Mouse (Mus musculus): Measurements from ENCODE around the gene Bbs9.
"Not testable (repeated sequence)": the region's sequence is repeated elsewhere in the genome, so short reads cannot be mapped to it uniquely, and the experiment has no call there.

The Bbs9 gene

DNA sequence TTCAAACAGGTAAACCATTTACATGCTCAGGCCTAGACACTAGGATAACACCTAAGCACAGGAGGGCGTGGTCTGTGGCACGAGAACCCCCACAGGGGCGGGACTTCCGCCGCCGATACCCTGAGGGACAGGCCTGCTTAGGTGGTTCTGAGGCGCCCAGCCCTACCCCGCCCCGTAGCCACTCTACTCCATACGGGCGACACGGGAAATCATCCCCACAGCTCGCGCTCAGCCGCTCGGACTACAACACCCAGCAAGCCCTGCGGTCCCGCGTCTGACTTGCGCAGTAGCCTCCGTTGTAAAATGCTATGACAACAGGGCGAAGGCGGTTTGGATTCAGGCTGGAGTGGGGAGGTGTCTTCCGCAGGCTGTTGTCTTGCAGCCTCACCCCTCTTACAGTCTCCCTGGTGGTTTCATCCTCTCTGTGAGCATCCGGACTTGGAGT is at the start of gene Bbs9:
Gene Bbs9, plus strand, starts transcription at position 292 of the 445 bp plus-strand sequence.
- DNase-seq (ENCODE audit: low read depth, low spot score): peak; percentile 87

DNA sequence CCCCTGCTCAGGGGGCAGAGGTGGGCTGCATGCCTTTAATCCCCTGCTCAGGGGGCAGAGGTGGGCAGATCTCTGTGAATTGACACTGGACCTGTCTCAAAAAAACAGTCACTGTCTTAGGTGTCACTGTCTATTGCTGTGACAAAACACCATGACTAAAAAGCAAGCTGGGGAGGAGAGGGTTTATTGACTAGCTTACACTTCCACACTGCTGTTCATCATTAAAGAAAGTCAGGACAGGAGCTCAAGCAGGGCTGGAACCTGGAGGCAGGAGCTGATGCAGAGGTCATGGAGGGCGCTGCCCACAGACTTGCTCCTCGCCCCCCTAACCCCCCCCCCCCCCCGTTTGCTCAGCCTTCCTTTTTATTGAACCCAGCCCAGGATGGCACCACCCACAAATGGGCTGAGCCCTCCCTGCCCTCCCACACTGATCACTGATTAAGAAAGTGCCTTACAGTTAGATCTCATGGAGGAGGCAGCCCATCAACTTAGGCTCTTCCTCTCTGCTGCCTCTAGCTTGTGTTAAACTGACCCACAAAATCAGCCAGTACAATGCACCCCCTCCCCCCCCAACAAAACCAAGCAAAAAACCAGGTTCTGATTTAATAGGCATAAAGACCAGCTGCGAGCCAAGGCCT is 47.4 kb upstream of the Bbs9 start:
- no peak for DNase-seq (ENCODE audit: low read depth, low spot score)

DNA sequence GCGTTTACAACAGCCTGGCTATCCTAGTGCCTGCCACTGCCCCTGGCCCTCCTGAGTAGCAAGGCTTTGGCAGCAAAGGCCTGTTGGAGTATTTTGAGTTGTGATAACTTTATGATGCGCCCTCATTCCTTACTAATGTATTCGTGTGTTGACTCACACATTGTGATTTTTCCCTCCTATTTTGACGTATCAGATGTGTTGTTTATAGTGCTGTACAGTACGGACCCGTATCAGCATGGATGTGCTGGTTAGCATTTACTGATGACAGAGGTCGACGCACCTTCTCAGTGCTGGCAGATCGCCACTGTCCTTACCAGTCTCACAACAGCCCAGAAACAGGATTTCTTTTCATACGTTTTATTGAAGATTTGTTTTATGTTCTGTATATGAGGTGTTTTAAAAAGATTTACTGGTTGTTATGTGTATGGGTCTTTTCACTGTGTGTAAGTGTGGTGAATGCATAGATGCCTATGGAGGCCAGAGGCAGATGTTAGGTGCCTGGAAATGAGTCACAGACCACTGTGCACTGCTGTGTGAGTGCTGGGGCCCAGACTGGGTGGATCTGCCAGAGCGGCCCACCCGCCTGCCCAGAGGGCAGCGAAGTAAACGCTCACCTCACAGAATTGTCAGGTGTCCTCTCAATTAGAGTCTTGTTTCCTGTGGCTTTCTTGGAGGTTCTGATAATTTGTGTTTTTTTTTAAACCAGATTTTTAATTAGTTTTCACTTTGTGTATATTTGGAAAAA is 46.7 kb upstream of the Bbs9 start:
- DNase-seq (ENCODE audit: low read depth, low spot score): no peak

DNA sequence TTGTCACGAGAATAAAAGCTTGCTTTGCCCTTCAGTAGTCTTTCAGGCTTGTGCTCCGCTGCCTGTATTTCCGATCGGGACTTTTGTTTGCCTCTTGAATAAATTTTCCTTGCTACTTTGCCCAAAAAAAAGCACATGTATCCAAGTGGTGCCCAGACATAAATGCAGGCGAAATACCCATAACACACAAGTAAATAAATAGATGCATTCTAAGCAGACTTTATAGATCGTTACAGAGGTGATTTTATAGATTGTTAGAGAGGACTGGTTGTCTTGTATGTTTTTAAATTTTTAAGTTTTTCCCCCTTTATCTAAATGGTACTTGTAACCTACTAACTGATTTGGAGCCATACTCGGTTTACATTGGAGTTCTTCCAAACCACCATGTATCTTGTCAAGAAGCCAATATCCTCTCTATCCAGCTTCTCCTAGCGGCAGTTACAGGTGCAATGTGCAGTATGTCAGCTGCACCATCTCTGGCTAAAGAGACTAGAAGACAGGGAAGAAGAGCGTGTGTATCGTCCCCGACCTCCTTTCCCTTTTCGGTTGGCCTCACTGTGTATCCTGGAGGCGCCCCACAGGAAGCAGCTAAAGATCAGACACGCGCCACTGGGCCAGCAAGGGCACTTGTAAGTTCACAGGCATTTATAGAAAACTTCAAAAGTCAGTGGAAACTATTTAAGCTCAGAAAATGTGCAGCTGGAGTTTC is 45.8 kb upstream of the Bbs9 start:
- no peak for DNase-seq (ENCODE audit: low read depth, low spot score)

DNA sequence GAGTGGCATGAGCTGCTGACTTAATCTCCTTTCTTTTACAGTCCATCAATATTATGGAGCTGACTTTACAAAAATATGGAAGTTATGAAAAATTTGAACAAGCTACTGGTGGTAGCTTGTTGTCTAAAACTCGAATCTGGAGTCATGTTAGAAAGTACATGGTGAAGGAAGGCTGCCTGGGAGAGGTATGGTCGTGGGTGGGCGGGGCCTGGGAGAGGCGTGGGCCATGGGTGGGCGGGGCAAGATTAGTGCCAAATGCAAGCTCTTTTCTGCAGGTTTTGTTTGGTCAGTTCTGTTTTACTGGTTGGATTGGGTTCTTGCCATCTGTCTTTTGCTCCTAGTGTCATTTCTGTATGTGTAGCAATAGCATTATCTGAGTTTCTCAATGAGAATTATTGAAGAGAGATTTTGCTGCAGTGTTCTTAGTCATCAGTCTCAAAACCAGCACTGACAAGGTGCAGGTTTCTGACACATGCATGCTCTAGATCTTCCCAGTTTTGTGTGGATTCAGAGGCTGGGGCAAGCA is 45.1 kb upstream of the Bbs9 start:
- no peak for DNase-seq (ENCODE audit: low read depth, low spot score)

DNA sequence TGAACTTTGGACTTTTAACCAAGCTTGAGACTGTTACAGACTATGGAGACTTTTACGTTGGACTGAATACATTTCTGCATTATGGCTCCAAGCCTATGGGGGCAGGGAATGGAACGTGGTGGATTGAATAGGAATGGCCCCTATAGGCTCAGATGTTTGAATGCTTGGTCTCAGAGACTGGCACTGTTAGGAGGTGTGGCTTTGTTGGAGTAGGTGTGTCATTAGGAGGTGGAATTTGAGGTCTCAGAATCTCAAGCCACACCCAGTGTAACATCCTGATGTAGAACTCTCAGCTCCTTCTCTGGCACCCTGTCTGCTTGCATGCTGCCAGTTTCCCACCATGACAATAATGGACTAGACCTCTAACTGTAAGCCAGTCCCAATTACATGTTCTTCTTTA is 42.3 kb upstream of the Bbs9 start:
- DNase-seq (ENCODE audit: low read depth, low spot score): no peak

DNA sequence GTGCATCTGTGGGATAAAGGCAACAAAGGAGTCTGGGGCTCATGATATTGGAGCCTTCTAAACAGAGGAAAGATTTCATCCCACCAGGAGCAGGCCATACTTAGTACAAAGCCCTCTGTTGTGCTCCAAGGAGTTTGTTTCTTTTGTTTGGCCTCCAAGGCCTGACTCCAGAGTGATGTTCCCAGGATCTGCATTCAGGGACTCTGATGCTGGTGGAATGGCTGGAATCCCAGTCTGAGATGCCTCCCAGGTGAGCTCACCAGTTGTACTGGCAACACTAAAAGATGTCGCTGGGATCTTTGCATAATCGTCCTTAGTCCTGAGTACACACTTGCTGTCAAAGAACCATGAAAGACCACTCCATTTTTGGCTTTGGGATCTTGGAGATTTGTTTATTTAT is 41.4 kb upstream of the Bbs9 start:
- DNase-seq (ENCODE audit: low read depth, low spot score): no peak

DNA sequence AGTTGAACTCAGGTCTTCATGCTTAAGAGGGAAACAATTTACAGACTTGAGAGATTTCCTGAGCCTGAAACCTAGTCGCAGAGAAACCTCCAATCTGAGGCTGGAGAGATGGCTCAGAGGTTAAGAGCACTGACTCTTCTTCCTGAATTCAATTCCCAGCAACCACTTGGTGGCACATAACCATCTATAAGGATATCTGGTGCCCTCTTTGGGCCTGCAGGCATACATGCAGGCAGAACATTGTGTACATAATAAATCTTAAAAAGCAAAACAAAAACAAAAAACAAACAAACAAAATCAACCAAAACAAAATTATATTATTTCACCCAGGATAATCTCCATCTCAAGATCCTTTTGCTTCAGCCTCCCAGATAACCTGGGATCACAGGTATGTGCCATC is 36.7 kb upstream of the Bbs9 start:
- no peak for DNase-seq (ENCODE audit: low read depth, low spot score)

DNA sequence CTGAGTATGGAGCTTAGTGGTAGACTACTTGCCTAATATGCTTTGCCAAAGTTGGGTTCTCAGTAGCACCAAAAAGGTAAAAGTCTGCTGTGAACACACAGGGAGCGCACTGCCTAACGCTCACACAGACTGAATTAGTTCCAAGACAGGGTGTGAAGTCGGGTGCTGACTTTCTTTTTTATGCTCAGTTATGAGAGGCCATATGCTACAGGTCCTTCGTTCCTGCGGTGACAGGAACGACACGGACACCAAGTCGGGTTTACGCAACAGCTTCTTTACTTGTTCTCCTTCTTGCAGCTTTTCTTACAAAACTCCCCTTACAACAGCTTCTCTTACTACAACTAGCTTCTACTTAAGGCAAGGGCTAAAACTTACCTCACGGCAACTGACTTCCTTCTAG is 32.4 kb upstream of the Bbs9 start:
- DNase-seq (ENCODE audit: low read depth, low spot score): no peak

DNA sequence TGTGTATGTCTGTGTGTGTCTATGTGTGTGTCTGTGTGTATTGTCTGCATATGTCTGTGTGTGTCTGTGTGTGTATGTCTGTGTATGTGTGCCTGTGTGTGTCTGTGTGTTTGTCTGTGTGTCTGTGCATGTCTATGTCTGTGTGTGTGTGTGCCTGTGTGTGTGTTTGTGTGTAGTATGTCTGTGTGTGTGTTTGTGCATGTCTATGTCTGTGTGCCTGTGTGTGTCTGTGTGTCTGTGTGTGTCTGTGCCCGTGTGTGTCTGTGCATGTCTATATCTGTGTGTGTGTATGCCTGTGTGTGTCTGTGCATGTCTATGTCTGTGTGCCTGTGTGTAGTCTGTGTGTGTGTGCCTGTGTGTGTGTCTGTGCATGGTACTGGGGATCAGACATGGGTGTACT is 30.4 kb upstream of the Bbs9 start:
- DNase-seq (ENCODE audit: low read depth, low spot score): no peak

DNA sequence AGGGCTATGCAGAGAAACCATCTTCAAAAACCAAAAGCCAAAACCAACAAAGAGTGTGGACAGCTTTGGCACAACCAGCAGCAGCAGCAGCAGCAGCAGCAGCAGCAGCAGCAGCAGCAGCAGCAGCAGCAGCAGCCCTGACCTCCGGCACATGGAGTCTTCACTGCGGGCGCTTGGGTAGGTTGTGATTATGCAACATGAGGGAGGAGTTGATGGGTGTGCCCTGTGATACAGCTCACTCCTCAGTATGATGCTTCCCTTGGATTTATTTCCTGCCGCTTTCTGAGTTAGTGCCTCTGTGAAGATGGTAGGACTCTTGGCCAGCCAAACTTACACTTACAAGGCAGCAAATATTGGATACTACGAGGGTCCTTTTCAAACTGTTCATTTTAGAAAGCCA is 28.3 kb upstream of the Bbs9 start:
- DNase-seq (ENCODE audit: low read depth, low spot score): no peak

DNA sequence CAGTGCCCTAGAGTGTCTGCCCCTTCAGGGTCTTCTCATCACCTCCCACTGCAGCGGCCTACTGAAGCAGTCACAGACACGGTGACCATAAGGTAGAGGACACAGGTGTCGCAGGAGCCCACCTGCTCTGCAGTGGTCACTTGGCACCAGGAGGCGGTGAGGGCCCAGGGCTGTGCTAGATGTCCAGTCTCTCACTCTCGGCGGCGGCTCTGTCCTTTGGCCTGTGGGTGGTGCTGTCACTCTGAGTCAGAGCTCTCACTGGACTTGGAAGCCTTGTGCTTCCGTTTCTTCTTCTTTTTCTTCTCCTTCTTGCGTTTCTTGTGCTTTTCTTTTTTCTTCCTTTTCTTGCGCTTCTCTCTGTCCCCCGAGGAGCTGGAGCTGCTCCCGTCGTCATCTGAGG is 27.1 kb upstream of the Bbs9 start:
- no peak for DNase-seq (ENCODE audit: low read depth, low spot score)

DNA sequence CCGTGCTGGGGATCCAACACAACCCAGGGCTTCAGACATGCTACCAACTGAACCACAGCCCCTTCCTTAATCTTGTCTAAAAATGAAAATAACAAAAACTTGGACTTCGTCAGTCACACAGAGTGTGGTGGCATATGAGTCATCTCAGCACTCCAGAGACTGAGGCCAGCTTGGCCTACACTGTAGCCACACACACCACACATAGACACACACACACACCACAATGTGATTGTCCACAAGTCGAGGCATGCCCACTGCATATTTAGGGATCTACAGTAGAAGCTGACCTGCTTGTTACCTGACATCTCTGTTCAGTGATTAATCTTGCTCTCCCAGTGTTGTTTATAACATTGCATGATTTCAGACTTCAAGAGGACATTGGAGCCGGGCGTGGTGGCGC is 26.3 kb upstream of the Bbs9 start:
- DNase-seq (ENCODE audit: low read depth, low spot score): no peak

DNA sequence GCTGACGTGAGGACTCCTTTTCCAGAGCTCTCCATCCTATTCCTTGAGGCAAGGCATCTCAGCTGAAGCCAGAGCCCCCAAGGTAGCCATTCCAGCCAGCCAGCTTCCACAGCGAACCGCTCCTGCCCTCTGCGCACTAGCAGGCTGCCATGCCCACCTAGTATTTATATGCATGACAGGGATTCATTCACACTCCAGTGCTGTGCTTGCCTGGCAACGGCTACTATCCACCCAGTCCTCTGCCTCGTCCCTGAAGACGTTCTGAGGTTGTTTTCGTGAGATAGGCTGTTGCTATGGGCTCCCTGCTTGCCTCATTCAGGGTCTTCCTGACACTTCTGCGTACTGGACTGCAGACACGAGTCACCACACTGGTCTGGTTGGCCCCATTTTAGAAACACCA is 22.8 kb upstream of the Bbs9 start:
- DNase-seq (ENCODE audit: low read depth, low spot score): no peak

DNA sequence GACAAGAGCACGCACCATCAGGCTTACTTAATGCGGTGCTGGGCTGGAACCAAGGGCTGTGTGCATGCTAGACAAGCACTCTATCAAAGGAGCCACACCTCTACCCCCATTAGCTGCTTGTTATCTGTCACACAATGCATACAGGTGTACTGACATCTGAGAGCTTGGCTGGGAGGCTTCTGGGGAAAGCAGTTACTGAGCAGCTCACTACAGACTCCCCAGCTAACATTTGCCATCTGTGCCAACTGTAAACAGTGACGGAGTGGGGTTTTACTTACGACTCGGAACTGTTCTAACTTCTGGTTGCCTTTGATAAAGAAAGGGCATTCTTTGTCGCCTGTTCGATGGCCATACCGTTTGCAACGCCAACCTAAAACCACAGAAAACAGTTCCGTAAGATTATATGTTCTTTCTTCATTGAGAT is 22.0 kb upstream of the Bbs9 start:
- DNase-seq (ENCODE audit: low read depth, low spot score): no peak

DNA sequence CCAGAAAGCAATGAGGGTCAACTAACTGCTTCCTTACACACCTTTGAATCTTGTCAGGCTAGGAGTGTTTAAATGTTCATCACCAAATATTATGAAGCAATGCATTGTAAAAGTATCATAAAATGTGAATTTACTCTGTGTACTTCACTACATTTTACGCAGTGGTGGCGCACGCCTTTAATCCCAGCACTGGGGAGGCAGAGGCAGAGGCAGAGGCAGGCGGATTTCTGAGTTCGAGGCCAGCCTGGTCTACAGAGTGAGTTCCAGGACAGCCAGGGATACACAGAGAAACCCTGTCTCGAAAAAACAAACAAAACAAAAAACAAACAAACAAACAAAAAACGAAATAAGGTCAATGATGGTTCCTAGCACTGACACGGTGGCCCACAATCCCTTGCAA is 21.5 kb upstream of the Bbs9 start, which contains the start of gene Gm17545:
Gene Gm17545, plus strand, starts transcription at position 301 of the 400 bp plus-strand sequence.
- DNase-seq (ENCODE audit: low read depth, low spot score): not testable (repeated sequence)

DNA sequence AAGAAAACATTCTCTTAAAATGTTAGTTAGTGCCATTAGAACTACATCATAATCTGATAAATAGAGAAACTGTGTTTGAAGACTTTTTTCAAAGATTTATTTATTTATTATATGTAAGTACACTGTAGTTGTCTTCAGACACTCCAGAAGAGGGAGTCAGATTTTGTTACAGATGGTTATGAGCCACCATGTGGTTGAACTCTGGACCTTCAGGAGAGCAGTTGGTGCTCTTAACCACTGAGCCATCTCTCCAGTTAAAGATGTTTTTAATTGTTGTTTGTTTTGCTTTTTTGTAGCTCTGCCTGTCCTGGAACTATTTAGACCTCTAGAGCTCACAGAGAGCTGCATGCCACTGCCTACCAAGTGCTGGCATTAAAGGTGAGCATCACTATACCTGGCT is 20.5 kb upstream of the Bbs9 start:
- no peak for DNase-seq (ENCODE audit: low read depth, low spot score)

DNA sequence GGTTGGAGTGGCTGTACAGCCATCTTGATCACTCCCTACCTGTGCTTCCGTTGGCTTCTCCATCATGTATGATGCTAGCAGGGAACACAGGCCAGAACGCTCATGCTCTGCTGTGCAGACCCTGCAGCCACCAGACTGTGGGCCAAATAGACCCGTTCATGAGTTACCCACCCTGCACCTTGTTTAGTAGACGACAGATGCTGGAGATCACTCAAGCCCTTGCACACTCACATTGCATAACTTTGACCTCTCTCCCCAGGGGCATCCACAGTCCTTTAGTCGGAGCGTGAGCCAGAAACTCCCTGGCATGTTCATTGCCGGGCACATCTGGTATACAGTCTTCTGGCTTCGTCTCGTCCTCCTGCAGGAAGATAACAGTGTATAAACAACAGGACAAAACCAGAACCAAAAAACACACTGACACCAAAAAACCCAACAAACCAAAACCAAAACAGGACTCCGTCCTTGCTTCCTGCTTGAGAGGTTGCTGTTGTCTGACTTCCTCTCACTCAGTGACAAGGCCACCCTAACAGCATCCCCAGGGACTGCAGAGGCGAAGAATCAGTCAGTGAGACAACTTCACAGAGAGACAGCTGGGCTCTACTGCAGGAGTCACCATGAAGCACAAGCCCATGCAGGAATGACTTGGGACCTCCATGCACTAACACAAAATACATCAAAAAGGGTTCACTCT is 18.2 kb upstream of the Bbs9 start:
- no peak for DNase-seq (ENCODE audit: low read depth, low spot score)

DNA sequence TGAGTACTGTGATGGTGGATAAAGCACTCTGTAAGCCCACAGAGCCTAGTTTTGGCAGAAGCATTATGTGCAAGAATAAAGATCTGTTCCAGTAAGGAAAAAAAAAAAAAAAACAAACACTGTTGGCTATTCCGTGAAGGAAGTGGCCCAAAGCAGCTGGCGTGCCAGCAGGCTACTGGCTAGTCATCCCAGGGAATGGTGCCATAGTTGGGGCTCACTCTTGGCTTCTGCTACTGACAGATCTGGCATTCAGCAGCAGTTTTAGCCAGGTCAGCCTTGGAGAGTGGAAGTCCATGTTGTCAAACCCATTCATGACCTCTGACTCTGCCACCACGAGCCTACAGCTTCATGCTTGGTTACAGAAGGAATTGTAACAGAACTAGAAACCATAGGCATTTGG is 13.6 kb upstream of the Bbs9 start:
- DNase-seq (ENCODE audit: low read depth, low spot score): no peak

DNA sequence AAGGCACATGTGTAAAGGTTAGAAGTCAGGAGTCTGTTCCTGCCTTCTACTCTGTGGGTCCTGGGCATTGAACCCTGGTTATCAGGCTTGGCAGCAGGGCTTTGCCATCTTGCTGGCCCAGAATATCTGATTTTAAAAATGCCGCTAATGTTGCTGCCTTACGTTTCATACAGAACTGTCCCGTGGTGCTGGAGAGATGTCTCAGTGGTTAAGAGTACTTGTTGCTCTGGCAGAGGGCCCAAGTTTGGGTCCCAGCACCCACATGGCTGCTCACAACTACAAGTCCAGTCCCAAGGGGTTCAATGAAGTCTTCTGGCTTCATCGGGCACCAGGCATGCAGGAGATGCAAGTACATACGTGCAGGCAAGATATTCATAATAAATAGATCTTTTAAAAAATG is 9.3 kb upstream of the Bbs9 start:
- no peak for DNase-seq (ENCODE audit: low read depth, low spot score)

DNA sequence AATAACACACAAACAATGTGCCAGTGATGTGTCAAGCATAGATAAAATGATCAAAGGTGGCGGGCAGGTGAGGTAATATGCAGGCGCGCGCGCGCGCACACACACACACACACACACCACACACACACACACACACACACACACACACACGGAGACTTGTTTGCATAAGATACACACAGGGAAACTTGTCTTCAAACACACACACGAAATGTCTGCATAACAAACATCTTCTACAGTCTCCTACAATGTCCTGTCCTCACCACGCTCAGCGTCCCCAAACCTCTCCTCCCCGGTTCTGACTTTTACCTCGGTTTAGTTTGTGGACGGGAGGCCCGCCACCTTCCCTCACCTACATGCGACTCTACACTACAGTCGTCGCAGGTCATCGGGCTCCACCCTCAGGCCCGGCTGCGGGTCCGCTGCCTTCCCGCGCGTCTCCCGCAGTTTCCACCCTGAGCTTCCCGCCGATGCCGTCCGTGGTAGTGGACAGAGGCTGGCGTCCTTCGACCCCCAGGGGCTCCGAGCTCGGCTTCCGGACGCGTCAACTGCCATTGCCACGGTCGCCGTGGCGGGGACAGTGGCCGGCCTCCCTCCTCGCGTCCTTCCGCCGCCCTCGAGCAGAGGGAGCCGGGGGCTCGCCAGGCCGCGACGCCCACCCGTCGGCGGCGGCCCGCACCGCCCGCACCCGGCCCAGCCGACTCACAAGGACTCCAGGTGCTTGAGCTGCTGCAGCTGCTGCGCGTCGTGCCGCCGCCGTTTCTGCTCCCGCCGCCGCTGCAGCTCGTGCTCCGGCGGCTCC is 7.9 kb upstream of the Bbs9 start:
- peak; percentile 19 for DNase-seq (ENCODE audit: low read depth, low spot score)
